Mouse (Mus musculus) C2C12 (cell line): Measurements from ENCODE around the gene Fgf8. TPM values are rescaled to one million over a fixed set of nuclear protein-coding genes. Genes with fewer than 3 reads are reported as not detected.

ENCODE experiments used
- H3K27me3 ChIP-seq: one replicate; pipeline ENCODE4 v1.6.1; 2011; ENCODE audit not compliant: control insufficient read depth, insufficient read depth, insufficient read length
- H3K36me3 ChIP-seq: one replicate; pipeline ENCODE4 v1.6.1; 2011; ENCODE audit not compliant: control insufficient read depth, insufficient read depth
- H3K4me3 ChIP-seq: one replicate; pipeline ENCODE4 v1.5.1; 2011; ENCODE audit warnings: mild to moderate bottlenecking, control low read depth; ENCODE audit not compliant: poor library complexity, insufficient read depth, severe bottlenecking
- H3K79me2 ChIP-seq: one replicate; pipeline ENCODE4 v1.6.1; 2011; ENCODE audit not compliant: control insufficient read depth, insufficient read depth
- H3K79me3 ChIP-seq: one replicate; pipeline ENCODE4 v1.6.1; 2011; ENCODE audit warnings: low read depth, control low read depth
- H3ac ChIP-seq: one replicate; pipeline ENCODE3; 2011; ENCODE audit warnings: low read depth; ENCODE audit not compliant: control insufficient read depth, insufficient read length
- CEBPB ChIP-seq: IDR thresholded peaks from one replicate; pipeline ENCODE4 v1.6.1; 2011; ENCODE audit warnings: low read depth, mild to moderate bottlenecking, control low read depth, moderate library complexity
- CTCF ChIP-seq: IDR thresholded peaks from one replicate; pipeline ENCODE4 v1.5.1; 2011; ENCODE audit not compliant: control insufficient read depth, insufficient read depth, insufficient read length
- FOSL1 ChIP-seq: IDR thresholded peaks from one replicate; pipeline ENCODE4 v1.8.0; 2011; ENCODE audit warnings: mild to moderate bottlenecking, low read length; ENCODE audit not compliant: poor library complexity, insufficient read depth, severe bottlenecking
- MAX ChIP-seq: IDR thresholded peaks from one replicate; pipeline ENCODE4 v1.6.1; 2011; ENCODE audit warnings: mild to moderate bottlenecking, control low read depth
- MYOD1 ChIP-seq: IDR thresholded peaks from one replicate; pipeline ENCODE4 v1.6.1; 2011; ENCODE audit warnings: low read depth; ENCODE audit not compliant: control insufficient read depth, insufficient read length
- MYOG ChIP-seq: IDR thresholded peaks from one replicate; pipeline ENCODE4 v1.6.1; 2011; ENCODE audit not compliant: control insufficient read depth, insufficient read length; ENCODE audit errors: extremely low read depth
- USF1 ChIP-seq: IDR thresholded peaks from one replicate; pipeline ENCODE4 v1.6.1; 2011; ENCODE audit warnings: low read depth, mild to moderate bottlenecking, control low read depth, moderate library complexity
- polyA plus RNA-seq: library from polyadenylated mRNA; unstranded; fragments of >200 nt; fragmentation: generic; extraction: Trizol; gene quantifications from one replicate; pipeline ENCODE4 v1.2.1, GENCODE M21; 2012; ENCODE audit warnings: missing spikeins

Gene Fgf8
- polyA plus RNA-seq, 1 experiment = not detected

- H3ac ChIP-seq = no peak overlapping the region
- no peaks in the 10 kb centered on the region for H3K79me3 ChIP-seq
- no peak overlapping the region for H3K4me3 ChIP-seq
- no peak for TF ChIP-seq USF1
- TF ChIP-seq CEBPB = no peak
- no peak for TF ChIP-seq MYOG
- no peak for TF ChIP-seq CTCF
- no peak for TF ChIP-seq FOSL1
- no peak for TF ChIP-seq MYOD1
- TF ChIP-seq MAX = no peak
- H3K27me3 ChIP-seq = peaks cover 68% of the 10 kb centered on the region
- H3K36me3 ChIP-seq = no peaks in the 10 kb centered on the region
- no peaks in the 10 kb centered on the region for H3K79me2 ChIP-seq
Observed at GRCm38 (mm10) chr19:45730042-45730441, 12.7 kb downstream of the Fgf8 start.

DNA sequence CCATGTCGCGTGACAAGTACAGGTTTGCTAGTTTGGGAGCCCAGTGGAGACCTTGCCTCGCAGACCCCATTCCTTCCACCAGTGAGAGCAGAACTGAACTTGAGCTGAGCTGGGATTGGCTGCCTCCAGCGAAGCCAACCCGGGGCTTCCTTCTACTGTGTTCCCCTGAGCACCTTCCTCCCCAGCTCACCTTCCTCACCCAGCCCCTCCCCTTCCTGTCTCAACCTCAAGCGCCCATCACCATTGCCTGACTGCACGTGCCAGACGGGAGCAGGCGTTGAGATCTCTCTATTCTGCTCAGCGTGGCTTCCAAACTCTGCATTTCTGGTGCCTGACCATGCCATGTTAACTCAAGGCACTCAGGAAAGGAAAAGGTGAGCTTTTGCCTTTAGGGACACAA is 15.5 kb downstream of the Fgf8 start:
- Histone ChIP-seq H3K36me3 (no peaks in the 10 kb centered on the region), H3ac (no peak overlapping the region), H3K79me2 (no peaks in the 10 kb centered on the region), H3K79me3 (no peaks in the 10 kb centered on the region), H3K4me3 (no peak overlapping the region), H3K27me3 (peaks cover 49% of the 10 kb centered on the region)
- TF ChIP-seq FOSL1 (no peak), CTCF (no peak), CEBPB (no peak), USF1 (no peak), MAX (no peak), MYOD1 (no peak)

DNA sequence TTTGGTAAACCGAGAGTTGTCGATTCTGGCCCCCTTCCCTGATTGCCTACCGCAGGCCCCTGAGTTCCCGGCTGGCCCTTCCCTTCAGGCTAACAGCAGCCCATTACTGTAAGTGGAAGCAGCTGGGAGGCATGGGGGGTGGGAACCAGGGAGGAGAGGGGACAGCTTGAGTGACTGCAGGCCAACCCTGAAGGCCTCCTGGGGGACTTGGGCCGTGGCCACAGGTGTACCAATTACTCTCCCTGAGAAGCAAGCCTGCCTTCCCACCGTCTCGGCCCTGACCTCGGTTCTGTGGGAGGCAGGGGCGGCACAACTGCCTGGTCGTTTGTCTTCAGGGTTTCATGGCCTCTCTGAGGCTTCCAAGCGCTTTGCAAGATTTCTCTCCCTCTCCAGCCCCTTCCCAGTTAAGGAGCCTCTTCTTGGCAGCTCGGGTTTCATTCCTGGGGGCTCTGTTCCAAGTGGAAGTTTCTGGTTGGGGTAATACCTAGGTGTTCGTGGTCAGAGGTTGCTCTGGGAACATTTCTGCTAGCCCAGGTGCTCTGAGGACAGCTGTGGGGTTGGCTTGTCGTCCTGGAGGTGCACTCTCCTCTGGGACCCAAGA is 16.9 kb downstream of the Fgf8 start:
- H3K36me3 ChIP-seq = no peaks in the 10 kb centered on the region
- H3K27me3 ChIP-seq = peaks cover 37% of the 10 kb centered on the region
- TF ChIP-seq MAX = no peak
- no peak for TF ChIP-seq MYOD1
- TF ChIP-seq CEBPB = no peak
- no peak for TF ChIP-seq MYOG
- TF ChIP-seq FOSL1 = no peak
- no peak for TF ChIP-seq USF1
- no peak for TF ChIP-seq CTCF
- no peaks in the 10 kb centered on the region for H3K79me2 ChIP-seq
- no peak overlapping the region for H3ac ChIP-seq
- no peak overlapping the region for H3K4me3 ChIP-seq
- no peaks in the 10 kb centered on the region for H3K79me3 ChIP-seq

GRCm38 (mm10) chr19:45722188-45722587 is 20.5 kb downstream of the Fgf8 start:
- Histone ChIP-seq H3K79me3 (no peaks in the 10 kb centered on the region), H3K4me3 (no peak overlapping the region), H3K27me3 (peaks cover 17% of the 10 kb centered on the region), H3K36me3 (no peaks in the 10 kb centered on the region), H3ac (no peak overlapping the region), H3K79me2 (no peaks in the 10 kb centered on the region)
- TF ChIP-seq MAX = no peak
- TF ChIP-seq CTCF = no peak
- no peak for TF ChIP-seq MYOG
- TF ChIP-seq USF1 = no peak
- no peak for TF ChIP-seq FOSL1
- no peak for TF ChIP-seq MYOD1
- TF ChIP-seq CEBPB = no peak

- Histone ChIP-seq H3K79me3 (no peaks in the 10 kb centered on the region), H3ac (no peak overlapping the region), H3K27me3 (peaks cover 12% of the 10 kb centered on the region), H3K4me3 (no peak overlapping the region), H3K79me2 (no peaks in the 10 kb centered on the region), H3K36me3 (no peaks in the 10 kb centered on the region)
- no peak for TF ChIP-seq CEBPB
- no peak for TF ChIP-seq MYOD1
- no peak for TF ChIP-seq MAX
- no peak for TF ChIP-seq USF1
- TF ChIP-seq FOSL1 = no peak
- no peak for TF ChIP-seq MYOG
- no peak for TF ChIP-seq CTCF
Observed at GRCm38 (mm10) chr19:45718286-45718685, 24.4 kb downstream of the Fgf8 start.
